ENCODE assay signal across 8 mouse cellular contexts in genomic region chr9:120914877-120915459, GRCm38 (mm10). TPM values are rescaled to one million over a fixed set of nuclear protein-coding genes. Genes with fewer than 3 reads are reported as not detected.
A peak's percentile ranks its signal among the peaks of the same experiment; 100 is the strongest.
DNase-seq lines count a peak whose midpoint lies in the region; ATAC-seq and TF ChIP-seq lines count a peak whose summit lies in the region.

No protein-coding gene starts in this region.

- H3K27me3 ChIP-seq in E14TG2a.4 (ENCODE audit: insufficient read depth, low read length) = no peaks in the 10 kb centered on the region
- no peaks in the 10 kb centered on the region for H3K27me3 ChIP-seq in lung, embryonic 14.5 days (ENCODE audit: insufficient read depth, low read length)
- no peaks in the 10 kb centered on the region for H3K27me3 ChIP-seq in midbrain, embryonic 14.5 days (ENCODE audit: control insufficient read depth, insufficient read depth, low read length)

- no peak overlapping the region for H3K9ac ChIP-seq in lung, embryonic 14.5 days
- no peak overlapping the region for H3K9ac ChIP-seq in midbrain, embryonic 14.5 days (replicated peaks; ENCODE audit: low read length)

- intact Hi-C loops in heart, postnatal 10 days (cut with DNase I) = loop anchor here (5.0 kb wide), 2 partner anchors 118 to 138 kb away; no protein-coding TSS in a partner anchor

- peak; percentile 96 for TF ChIP-seq CTCF in E14TG2a.4 (conservative IDR thresholded peaks at IDR 0.05; ENCODE audit: low read length)
- TF ChIP-seq CTCF in lung, embryonic 14.5 days (IDR thresholded peaks at IDR 0.05; ENCODE audit: low read depth) = peak; percentile 54

- H3K36me3 ChIP-seq in E14TG2a.4 (ENCODE audit: insufficient read depth, low read length) = no peaks in the 10 kb centered on the region
- H3K36me3 ChIP-seq in lung, embryonic 14.5 days (ENCODE audit: insufficient read depth) = no peaks in the 10 kb centered on the region
- no peaks in the 10 kb centered on the region for H3K36me3 ChIP-seq in midbrain, embryonic 14.5 days (ENCODE audit: control insufficient read depth, insufficient read depth, low read length)

- H3K4me3 ChIP-seq in E14TG2a.4 (replicated peaks; ENCODE audit: low read length) = peak overlapping the region; percentile 61
- H3K4me3 ChIP-seq in lung, embryonic 14.5 days (ENCODE audit: low read depth, low read length) = no peak overlapping the region
- no peak overlapping the region for H3K4me3 ChIP-seq in midbrain, embryonic 14.5 days (replicated peaks; ENCODE audit: low read depth, low read length)

- DNase-seq in adrenal gland, postnatal 10 days = peak; percentile 40
- peak; percentile 35 to 51 for DNase-seq in heart, postnatal 10 days
- DNase-seq in lung, embryonic 14.5 days = peak; percentile 55
- DNase-seq in thymus, postnatal 0 days (ENCODE audit: low spot score) = peak; percentile 77
- no peak for DNase-seq in cerebellum, postnatal 4 days (ENCODE audit: low spot score in 2 of 2)
- no peak for DNase-seq in cerebellum, postnatal 14 days
- DNase-seq in midbrain, embryonic 14.5 days = no peak

- peak overlapping the region; percentile 58 for H3K27ac ChIP-seq in lung, embryonic 14.5 days (ENCODE audit: low read depth)
- no peak overlapping the region for H3K27ac ChIP-seq in midbrain, embryonic 14.5 days (replicated peaks; ENCODE audit: low read depth, low read length)

- no peaks in the 10 kb centered on the region for H3K9me3 ChIP-seq in E14TG2a.4 (ENCODE audit: low read length)
- no peaks in the 10 kb centered on the region for H3K9me3 ChIP-seq in lung, embryonic 14.5 days (ENCODE audit: low read depth, low read length)
- H3K9me3 ChIP-seq in midbrain, embryonic 14.5 days (ENCODE audit: control insufficient read depth, low read length) = no peaks in the 10 kb centered on the region

- WGBS in lung, embryonic 14.5 days = 78% methylated on average over 14 of the region's 14 CpGs
- WGBS in midbrain, embryonic 14.5 days = 87% methylated on average over 14 of the region's 14 CpGs

- ATAC-seq in lung, embryonic 14.5 days (ENCODE audit: insufficient read depth) = no peak
- ATAC-seq in midbrain, embryonic 14.5 days (ENCODE audit: low FRiP score, low TSS enrichment) = no peak

- peaks cover 78% of the 10 kb centered on the region for H3K4me1 ChIP-seq in E14TG2a.4 (replicated peaks; ENCODE audit: low read depth, low read length)
- H3K4me1 ChIP-seq in lung, embryonic 14.5 days (ENCODE audit: insufficient read depth) = peaks cover 3% of the 10 kb centered on the region; the same call in 1 of the 2 replicates
- H3K4me1 ChIP-seq in midbrain, embryonic 14.5 days (ENCODE audit: control insufficient read depth, insufficient read depth, low read length) = no peaks in the 10 kb centered on the region

- H3K4me2 ChIP-seq in lung, embryonic 14.5 days = no peak overlapping the region
- no peak overlapping the region for H3K4me2 ChIP-seq in midbrain, embryonic 14.5 days (ENCODE audit: low read length)

RNA-seq across cellular contexts. Expression of gene Ctnnb1, which starts 14.0 kb away (rescaled TPM):
- 100 to 1,000 TPM; 638 to 649 TPM for total RNA-seq in adrenal gland, postnatal 10 days (2021)
- total RNA-seq in heart, postnatal 10 days (2021) = 100 to 1,000 TPM; 624 to 701 TPM
- polyA plus RNA-seq in lung, embryonic 14.5 days (2014; fragmentation: Nextera tagmentation; extraction: Ambion mirVana) = 701 and 711 TPM in 2 replicates
- 217 and 220 TPM in 2 replicates for polyA plus RNA-seq in thymus, postnatal 0 days (2015; fragmentation: Nextera tagmentation; extraction: Ambion mirVana)
- 484 and 702 TPM in 2 replicates for polyA plus RNA-seq in midbrain, embryonic 14.5 days (2014; fragmentation: Nextera tagmentation; extraction: Ambion mirVana)

Comparison
In these comparisons a context has a peak if more than half of its experiments do, and no peak if none do; other contexts are left out.
1. DNase-seq: peak in adrenal gland, postnatal 10 days (single experiment), heart, postnatal 10 days (2 of 2), lung, embryonic 14.5 days (single experiment) and thymus, postnatal 0 days (single experiment); none in cerebellum, postnatal 4 days (0 of 2), cerebellum, postnatal 14 days (0 of 2) and midbrain, embryonic 14.5 days (single experiment).